Mouse (Mus musculus) neural tube, embryonic 15.5 days (tissue): Measurements from ENCODE around the gene Hoxa7. TPM values are rescaled to one million over a fixed set of nuclear protein-coding genes. Genes with fewer than 3 reads are reported as not detected.

ENCODE experiments used
- ATAC-seq: fragments of 200-750 bp; cut with Nextera tagmentation; 2 replicates; pipeline ENCODE4 v1.8.0; 2017; ENCODE audit warnings: mild to moderate bottlenecking, moderate TSS enrichment, moderate library complexity; ENCODE audit not compliant: low FRiP score
- H3K27ac ChIP-seq: fragments of 300-500 bp; sonication (generic); replicated peaks from 2 replicates; pipeline ENCODE4 v1.5.1; 2015; ENCODE audit warnings: mild to moderate bottlenecking, inconsistent platforms
- H3K27me3 ChIP-seq: fragments of 300-500 bp; sonication (generic); replicated peaks from 2 replicates; pipeline ENCODE4 v1.6.1; 2015; ENCODE audit warnings: inconsistent platforms
- H3K36me3 ChIP-seq: fragments of 300-500 bp; sonication (generic); 2 replicates; pipeline ENCODE4 v1.6.1; 2015; ENCODE audit warnings: inconsistent platforms
- H3K4me1 ChIP-seq: fragments of 300-500 bp; sonication (generic); 2 replicates; pipeline ENCODE4 v1.6.1; 2015; ENCODE audit warnings: inconsistent platforms
- H3K4me2 ChIP-seq: fragments of 300-500 bp; sonication (generic); 2 replicates; pipeline ENCODE4 v1.6.1; 2015; ENCODE audit warnings: inconsistent platforms, mild to moderate bottlenecking, moderate library complexity
- H3K4me3 ChIP-seq: fragments of 300-500 bp; sonication (generic); replicated peaks from 2 replicates; pipeline ENCODE4 v1.5.1; 2015; ENCODE audit warnings: mild to moderate bottlenecking, inconsistent platforms
- H3K9ac ChIP-seq: fragments of 300-500 bp; sonication (generic); replicated peaks from 2 replicates; pipeline ENCODE4 v1.6.1; 2015; ENCODE audit warnings: mild to moderate bottlenecking, inconsistent platforms
- H3K9me3 ChIP-seq: fragments of 300-500 bp; sonication (generic); replicated peaks from 2 replicates; pipeline ENCODE4 v1.6.1; 2016; ENCODE audit warnings: inconsistent platforms
- WGBS: fragments of 180-500 bp; shearing (Covaris S2); methylation state at CpG from one replicate; pipeline ENCODE4 v1.1.7; 2015; ENCODE audit warnings: mixed read lengths; 5-methylcytosine and 5-hydroxymethylcytosine counted together
- polyA plus RNA-seq: library from polyadenylated mRNA; unstranded; fragments of >200 nt; fragmentation: Nextera tagmentation; extraction: Ambion mirVana; gene quantifications from 2 replicates; pipeline ENCODE4 v1.2.1, GENCODE M21; 2015

The Hoxa7 gene
- polyA plus RNA-seq, 1 experiment from 2014 or later, result 109 TPM

DNA sequence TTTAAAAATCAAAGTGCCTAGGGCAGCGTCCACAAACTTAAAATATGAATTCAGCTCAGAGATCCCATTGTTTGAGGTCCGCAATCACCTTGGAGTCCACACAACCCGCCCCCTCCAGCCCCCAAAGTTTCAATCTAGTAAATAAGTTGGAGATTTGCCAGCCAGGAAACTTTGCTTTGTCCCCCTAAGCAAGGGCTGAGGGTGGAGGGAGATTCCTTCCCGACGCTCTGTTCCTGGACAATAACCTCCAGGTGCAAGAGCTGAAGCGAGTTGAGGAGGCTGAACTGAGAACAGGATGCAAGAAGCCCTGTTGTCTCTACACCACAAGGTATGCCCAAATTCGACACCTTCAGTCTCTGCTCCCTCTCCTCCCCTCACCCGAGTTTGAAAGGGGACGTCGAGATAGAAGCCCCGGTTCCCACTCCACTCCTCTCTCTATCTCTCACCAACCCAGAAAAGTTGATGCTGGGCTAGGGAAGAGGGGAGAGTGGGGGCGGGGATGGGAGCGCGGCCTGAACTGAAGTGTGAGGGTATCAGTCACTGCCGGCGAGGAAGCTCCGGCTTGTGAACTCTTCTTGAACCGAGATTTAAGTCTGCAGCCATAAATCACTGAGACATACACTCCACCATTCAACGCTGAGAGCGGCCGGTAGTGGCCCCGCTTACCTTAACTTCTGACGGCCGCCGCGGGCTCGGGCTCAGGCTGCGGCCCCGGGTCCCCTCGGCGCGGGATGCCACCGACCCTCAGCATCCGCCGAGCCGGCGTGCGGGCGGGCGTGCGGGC, 46.5 kb downstream of the Hoxa7 start:
- H3K27ac ChIP-seq, result peak overlapping the region; percentile 88
- H3K9me3 ChIP-seq, result no peaks in the 10 kb centered on the region
- H3K9ac ChIP-seq, result peak overlapping the region; percentile 58
- H3K4me2 ChIP-seq, result peak overlapping the region; percentile 63
- WGBS, result 5% methylated on average over 41 of the region's 41 CpGs
- H3K4me3 ChIP-seq, result peak overlapping the region; percentile 46
- ATAC-seq, result no peak
- H3K27me3 ChIP-seq, result no peaks in the 10 kb centered on the region
- H3K4me1 ChIP-seq, result peaks cover 90% of the 10 kb centered on the region
- no peaks in the 10 kb centered on the region for H3K36me3 ChIP-seq

DNA sequence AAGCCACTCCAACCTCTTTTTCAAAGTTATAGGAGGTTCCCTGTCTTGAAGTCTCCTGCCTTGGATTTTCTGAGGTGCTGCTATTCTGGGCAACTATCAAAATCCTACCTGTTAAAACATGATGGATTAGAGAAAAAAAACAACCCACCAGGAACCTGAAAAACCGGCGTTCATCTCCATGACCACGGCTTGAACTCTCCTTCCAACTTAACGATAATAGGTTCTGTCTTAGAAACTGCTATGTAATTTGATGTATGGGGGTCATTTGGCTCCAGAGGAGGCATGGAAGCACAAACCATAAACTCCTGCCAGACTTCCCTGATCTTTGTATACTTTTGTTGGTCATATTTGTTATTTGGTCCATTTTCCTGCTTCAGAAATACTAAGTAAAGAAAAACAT, 48.0 kb downstream of the Hoxa7 start:
- Histone ChIP-seq H3K9ac (no peak overlapping the region), H3K4me3 (peak overlapping the region; percentile 38; the same call in 1 of the 2 replicates)

DNA sequence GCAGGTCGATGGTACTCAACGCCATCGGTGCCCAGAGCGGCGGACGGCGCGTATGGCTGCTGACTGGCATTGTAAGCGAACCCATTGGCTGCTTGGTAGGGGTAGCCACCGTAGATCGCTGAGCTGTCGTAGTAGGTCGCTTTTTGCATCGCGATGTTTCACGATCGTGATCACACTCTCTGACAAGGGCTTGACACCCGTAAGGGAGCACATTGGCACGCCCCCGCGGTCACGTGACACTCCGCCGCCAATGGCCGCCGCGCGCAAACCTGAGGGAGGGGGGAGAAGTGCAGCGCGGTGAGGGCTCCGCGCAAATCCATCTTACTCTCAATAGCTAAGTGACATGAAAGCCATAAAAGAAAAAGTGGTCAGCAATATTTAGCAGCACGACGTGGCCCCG, 49.2 kb downstream of the Hoxa7 start:
- Histone ChIP-seq H3K4me2 (peak overlapping the region; percentile 68), H3K9ac (peak overlapping the region; percentile 48), H3K9me3 (no peaks in the 10 kb centered on the region), H3K27ac (peak overlapping the region; percentile 94), H3K27me3 (no peaks in the 10 kb centered on the region), H3K4me1 (peaks cover 88% of the 10 kb centered on the region), H3K4me3 (peak overlapping the region; percentile 38), H3K36me3 (no peaks in the 10 kb centered on the region)
- WGBS, result 1% methylated on average over 35 of the region's 35 CpGs
- ATAC-seq, result peak; percentile 85

More for the DNA sequence above, 48.0 kb downstream of the Hoxa7 start:
- Histone ChIP-seq H3K9me3 (no peaks in the 10 kb centered on the region), H3K4me2 (peak overlapping the region; percentile 68), H3K27me3 (no peaks in the 10 kb centered on the region), H3K36me3 (no peaks in the 10 kb centered on the region), H3K27ac (peak overlapping the region; percentile 60), H3K4me1 (peaks cover 87% of the 10 kb centered on the region)
- 7% methylated on average over 4 of the region's 4 CpGs for whole genome bisulfite sequencing
- no peak for ATAC-seq

DNA sequence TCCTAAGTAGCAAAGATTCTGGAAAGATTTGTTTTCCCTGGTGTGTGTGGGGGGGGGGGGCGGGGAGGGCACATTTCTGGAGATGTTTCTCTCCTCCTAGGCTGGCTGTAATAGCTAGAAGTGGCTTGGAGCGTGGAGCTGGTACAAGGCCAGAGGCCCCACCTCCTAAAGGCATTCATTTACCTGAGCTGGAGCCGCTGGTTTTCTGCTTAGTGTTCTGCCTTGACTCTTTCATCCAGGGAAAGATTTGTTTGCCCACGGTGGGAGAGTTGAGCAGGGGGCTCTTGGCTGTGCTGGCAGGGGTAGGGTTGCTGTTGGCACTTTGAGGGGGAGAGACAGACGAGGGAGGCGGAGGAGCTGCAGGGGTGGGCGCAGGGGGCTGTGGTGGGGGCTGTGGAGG, 49.7 kb downstream of the Hoxa7 start:
- 3% methylated on average over 7 of the region's 7 CpGs for WGBS
- Histone ChIP-seq H3K9ac (peak overlapping the region; percentile 48), H3K27me3 (no peaks in the 10 kb centered on the region), H3K4me3 (peak overlapping the region; percentile 38), H3K4me2 (peak overlapping the region; percentile 68), H3K27ac (peak overlapping the region; percentile 94), H3K36me3 (no peaks in the 10 kb centered on the region), H3K9me3 (no peaks in the 10 kb centered on the region), H3K4me1 (peaks cover 88% of the 10 kb centered on the region)
- ATAC-seq, result peak; percentile 36

DNA sequence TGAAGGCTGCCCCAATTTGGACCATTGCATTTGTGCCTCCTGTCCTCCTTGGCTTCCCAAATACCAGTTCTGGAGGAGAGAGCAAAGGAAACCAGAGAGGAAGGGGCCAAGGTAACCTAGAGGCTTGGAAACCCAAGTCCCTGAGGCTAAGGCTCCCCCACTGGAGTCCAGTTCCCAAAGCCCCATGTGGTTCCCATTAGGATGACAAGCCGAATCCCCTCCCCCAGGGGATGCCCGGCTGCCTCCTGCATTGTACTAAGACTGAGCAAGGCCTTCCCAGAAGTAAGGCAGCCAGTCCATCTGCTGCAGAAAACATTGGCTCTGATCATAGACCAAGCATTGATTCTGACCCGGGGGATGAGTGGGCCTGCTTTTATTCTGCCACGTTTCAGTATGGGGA, 50.3 kb downstream of the Hoxa7 start:
- Histone ChIP-seq H3K9me3 (no peaks in the 10 kb centered on the region), H3K36me3 (no peaks in the 10 kb centered on the region), H3K4me3 (no peak overlapping the region), H3K9ac (0 out of 2 replicates have a peak overlapping the region, but pooled peaks have one; percentile 34), H3K4me2 (peak overlapping the region; percentile 68), H3K4me1 (peaks cover 88% of the 10 kb centered on the region), H3K27ac (peak overlapping the region; percentile 94), H3K27me3 (no peaks in the 10 kb centered on the region)
- no peak for ATAC-seq
- 11% methylated on average over 4 of the region's 4 CpGs for WGBS

DNA sequence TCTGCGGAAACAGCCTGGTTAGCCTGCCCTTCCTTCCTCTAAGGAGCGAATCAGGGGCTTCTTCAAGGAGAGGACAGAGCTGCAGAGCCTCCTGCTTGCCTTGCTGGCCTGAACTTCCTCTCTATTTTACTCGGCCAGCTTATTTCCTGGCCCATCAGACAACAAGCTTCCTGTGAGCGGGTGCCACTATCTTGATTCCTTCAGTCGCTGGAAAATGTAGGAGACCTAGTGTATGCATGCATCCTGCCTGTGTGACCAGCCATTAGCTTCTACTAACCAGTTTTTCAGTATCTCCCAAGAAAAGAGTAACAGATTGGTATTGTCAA, 50.8 kb downstream of the Hoxa7 start:
- no peaks in the 10 kb centered on the region for H3K27me3 ChIP-seq
- 23% methylated on average over 5 of the region's 5 CpGs for WGBS
- no peaks in the 10 kb centered on the region for H3K9me3 ChIP-seq
- H3K9ac ChIP-seq, result peak overlapping the region; percentile 34; the same call in 1 of the 2 replicates
- peaks cover 87% of the 10 kb centered on the region for H3K4me1 ChIP-seq
- peak overlapping the region; percentile 94 for H3K27ac ChIP-seq
- peak overlapping the region; percentile 68 for H3K4me2 ChIP-seq
- ATAC-seq, result no peak
- no peaks in the 10 kb centered on the region for H3K36me3 ChIP-seq
- peak overlapping the region; percentile 1; the same call in 1 of the 2 replicates for H3K4me3 ChIP-seq

DNA sequence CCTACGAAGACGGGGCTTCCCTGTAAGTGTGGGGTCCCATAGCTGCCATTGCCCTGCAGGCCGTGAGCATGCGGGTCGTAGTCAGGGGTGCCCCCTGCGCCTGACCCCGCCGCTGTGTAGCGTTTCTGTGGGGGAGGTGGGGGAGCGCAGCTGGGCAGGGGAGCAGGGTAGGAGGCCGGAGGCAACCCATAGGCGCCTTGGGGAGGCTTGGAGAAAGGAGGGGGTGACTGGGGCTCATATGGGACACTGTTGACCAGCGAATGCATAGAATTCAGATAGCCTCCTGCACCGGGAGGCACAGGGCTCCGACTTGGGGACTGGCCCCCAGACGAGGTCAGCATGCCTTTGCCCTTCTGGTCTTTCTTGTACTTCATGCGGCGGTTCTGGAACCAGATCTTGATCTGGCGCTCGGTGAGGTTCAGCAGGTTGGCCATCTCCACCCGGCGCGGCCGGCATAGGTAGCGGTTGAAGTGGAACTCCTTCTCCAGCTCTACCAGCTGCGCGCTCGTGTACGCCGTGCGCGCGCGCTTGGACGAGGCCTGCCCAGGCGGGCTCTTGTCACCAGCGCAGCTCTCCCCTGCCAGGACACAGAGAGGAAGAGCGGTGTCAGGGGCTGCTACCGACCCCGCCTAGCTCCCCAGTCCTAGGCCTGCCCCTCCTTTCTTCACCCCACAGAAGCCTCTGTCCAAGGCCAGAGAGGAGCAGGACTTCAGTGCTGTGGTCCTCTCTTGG, 51.3 kb downstream of the Hoxa7 start:
- Histone ChIP-seq H3K4me2 (peak overlapping the region; percentile 68), H3K4me1 (peaks cover 88% of the 10 kb centered on the region), H3K9me3 (no peaks in the 10 kb centered on the region), H3K36me3 (no peaks in the 10 kb centered on the region), H3K27me3 (no peaks in the 10 kb centered on the region), H3K9ac (peak overlapping the region; percentile 34), H3K4me3 (peak overlapping the region; percentile 1; the same call in 1 of the 2 replicates), H3K27ac (peak overlapping the region; percentile 94)
- 8% methylated on average over 40 of the region's 40 CpGs for WGBS
- no peak for ATAC-seq

DNA sequence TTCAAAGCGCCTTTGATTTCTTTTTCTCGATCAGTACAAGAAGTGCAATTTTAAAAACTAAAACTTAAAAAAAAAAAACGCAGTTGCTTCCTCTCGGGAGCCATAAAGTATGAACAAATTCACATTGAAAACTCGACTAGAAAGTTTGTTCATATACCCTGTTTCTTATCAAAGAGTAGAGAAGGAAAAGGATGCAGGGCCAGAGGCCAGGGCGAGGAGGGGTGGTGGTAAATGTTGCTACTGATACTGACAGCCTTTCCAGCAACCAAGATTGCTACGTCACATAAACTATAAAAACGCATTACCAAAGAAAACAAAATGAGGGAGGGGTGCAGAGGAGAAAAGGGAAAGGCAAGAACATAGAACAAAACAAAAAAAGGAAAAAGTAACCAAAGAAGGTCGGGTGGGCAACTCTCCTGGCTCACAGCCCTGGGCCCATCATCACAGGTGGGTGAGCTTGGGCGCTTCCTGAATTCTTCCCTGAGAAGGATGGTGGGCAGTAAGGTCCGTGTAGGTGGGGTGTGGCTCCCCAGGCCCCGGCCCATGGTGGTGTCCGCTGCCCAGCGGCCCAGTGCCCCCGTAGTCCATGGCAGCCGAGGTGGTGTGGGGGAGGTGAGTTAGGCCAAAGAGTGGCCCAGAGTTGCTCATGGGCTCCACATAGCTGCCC, 52.0 kb downstream of the Hoxa7 start:
- Histone ChIP-seq H3K4me2 (peak overlapping the region; percentile 68), H3K27me3 (no peaks in the 10 kb centered on the region), H3K4me3 (peak overlapping the region; percentile 1; the same call in 1 of the 2 replicates)

DNA sequence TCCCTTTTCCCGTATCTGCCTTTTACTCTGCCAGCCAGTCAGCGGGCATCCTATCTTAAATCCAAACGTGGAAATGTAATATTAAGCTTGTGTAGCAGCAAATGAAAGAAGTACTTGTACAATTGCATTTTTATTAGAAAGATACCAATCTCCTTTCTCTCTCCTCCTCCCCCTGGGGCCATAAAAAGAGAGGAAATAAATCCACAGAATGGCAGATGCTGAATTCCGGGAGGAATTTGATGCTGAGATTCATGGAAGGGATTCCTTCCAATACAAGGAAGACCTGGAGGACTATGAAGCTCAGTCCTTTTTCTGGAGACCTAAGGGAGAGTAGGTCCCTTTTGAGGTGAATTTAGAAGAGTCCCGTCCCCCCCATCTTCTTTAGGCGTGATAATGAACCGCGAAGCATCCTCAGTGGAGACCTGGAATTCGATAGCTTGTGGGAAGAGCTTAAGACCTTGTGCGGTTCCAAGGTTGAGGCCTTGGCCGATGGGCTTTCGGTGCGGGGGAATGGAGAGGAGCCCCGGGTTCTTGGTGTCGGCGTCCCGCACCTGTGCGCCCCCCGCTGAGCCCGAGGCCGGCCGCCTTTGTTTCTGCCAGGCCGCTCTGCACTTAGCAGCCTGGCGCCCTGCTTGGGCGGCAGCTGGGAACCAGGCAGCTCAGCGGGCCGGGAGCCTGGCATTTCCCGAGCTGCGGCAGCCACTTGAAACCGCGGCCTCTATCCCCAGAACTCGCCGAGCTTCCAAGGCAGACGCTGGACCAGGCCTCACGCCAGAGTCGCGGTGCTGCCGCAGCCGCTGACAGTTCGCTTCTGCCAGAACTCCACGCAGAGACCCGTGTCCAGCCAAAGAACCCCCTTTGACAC, 53.2 kb downstream of the Hoxa7 start:
- peak overlapping the region; percentile 86 for H3K4me2 ChIP-seq
- 8% methylated on average over 42 of the region's 42 CpGs for whole genome bisulfite sequencing
- H3K9me3 ChIP-seq, result no peaks in the 10 kb centered on the region
- peak overlapping the region; percentile 91 for H3K27ac ChIP-seq
- peak overlapping the region; percentile 28 for H3K4me3 ChIP-seq
- no peak for ATAC-seq
- no peaks in the 10 kb centered on the region for H3K36me3 ChIP-seq
- peaks cover 95% of the 10 kb centered on the region for H3K4me1 ChIP-seq
- H3K9ac ChIP-seq, result peak overlapping the region; percentile 21
- H3K27me3 ChIP-seq, result no peaks in the 10 kb centered on the region

More for the DNA sequence above, 52.0 kb downstream of the Hoxa7 start:
- Histone ChIP-seq H3K4me1 (peaks cover 88% of the 10 kb centered on the region), H3K9me3 (no peaks in the 10 kb centered on the region), H3K9ac (peak overlapping the region; percentile 34), H3K36me3 (no peaks in the 10 kb centered on the region), H3K27ac (peak overlapping the region; percentile 94)
- WGBS, result 15% methylated on average over 16 of the region's 16 CpGs
- no peak for ATAC-seq

DNA sequence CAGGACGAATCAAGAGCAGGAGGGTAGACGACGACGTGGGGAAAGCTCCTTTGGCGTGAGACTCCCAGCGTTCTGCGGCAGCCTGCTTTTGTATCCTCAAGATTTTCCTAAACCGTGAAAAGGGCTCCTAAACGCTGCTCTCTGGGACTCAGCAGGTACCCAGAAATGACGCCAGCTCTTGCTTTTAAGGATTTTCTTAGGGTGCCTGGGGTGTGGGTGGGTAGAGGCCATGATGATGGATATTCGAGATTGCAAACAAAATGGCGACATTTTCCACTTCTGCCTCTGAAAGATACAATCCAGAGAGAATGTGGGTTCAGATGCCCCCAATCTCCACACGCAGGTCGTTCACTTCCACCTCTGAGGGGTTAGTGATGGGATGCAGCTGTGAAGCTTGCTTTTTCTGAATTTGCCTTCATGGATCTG, 53.9 kb downstream of the Hoxa7 start:
- Histone ChIP-seq H3K4me1 (peaks cover 96% of the 10 kb centered on the region), H3K9me3 (no peaks in the 10 kb centered on the region), H3K36me3 (no peaks in the 10 kb centered on the region), H3K27me3 (no peaks in the 10 kb centered on the region), H3K4me2 (peak overlapping the region; percentile 86), H3K4me3 (peak overlapping the region; percentile 28), H3K9ac (peak overlapping the region; percentile 21), H3K27ac (peak overlapping the region; percentile 91)
- 10% methylated on average over 14 of the region's 14 CpGs for WGBS
- no peak for ATAC-seq

DNA sequence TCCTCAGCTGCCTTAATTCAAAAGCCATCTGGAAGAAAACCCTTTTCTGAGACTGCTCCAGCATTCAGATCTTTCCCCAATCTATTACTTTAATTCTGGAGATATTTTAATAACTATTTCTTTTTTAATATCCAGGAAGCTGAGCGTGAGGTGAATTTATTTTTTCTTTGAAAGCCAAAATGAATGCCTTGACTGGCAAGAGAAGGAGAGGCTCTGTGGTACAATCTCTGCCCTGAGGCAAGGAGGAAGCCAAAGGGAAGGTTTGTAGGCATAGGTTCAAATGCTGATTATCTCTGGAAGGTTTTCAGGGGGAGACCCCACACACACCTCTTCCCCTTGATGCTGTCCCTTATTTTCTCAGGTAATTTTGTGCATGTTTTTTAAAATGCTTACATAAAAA, 54.5 kb downstream of the Hoxa7 start:
- Histone ChIP-seq H3K4me1 (peaks cover 94% of the 10 kb centered on the region), H3K9me3 (no peaks in the 10 kb centered on the region), H3K9ac (peak overlapping the region; percentile 21), H3K27me3 (no peaks in the 10 kb centered on the region), H3K4me3 (no peak overlapping the region; the same call in 1 of the 2 replicates), H3K36me3 (no peaks in the 10 kb centered on the region), H3K27ac (peak overlapping the region; percentile 91), H3K4me2 (peak overlapping the region; percentile 86)
- no peak for ATAC-seq
- 25% methylated on average over 1 of the region's 1 CpGs for WGBS
